Mouse (Mus musculus) CH12F3 (cell line): ENCODE data around the gene Pqlc2.

Experiments used
- in situ Hi-C: fragments of 300-500 bp; cut with MboI; formaldehyde crosslinking; loops from 2 replicates; pipeline ENCODE4 v1.14.3; 2020; ENCODE audit warnings: low sequenced_read_pairs

The Pqlc2 gene

DNA sequence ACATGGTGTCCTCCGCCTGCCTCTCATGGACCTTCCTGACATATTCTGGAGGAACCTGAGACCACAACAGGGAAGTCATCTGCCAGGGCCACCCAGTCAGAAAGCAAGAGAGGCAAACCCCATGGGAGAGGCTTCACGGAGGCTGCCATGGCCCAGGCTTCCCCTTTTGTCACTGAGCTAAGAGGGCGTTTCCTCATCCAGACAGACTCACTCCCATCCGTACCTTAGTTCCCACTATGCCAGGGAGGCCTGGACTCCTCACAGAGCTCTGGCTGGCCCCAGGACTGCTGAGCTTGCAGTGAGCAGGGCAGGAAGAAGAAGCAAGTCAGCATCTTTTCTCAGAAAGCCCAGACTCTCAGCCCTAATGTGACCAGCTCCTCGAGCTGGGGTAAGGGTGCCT is 2.6 kb downstream of the Pqlc2 start:
- in situ Hi-C loops = no loop called here

GRCm38 (mm10) chr4:139305521-139305920 is 5.0 kb downstream of the Pqlc2 start:
- in situ Hi-C loops = no loop called here

GRCm38 (mm10) chr4:139302241-139302640 is 8.3 kb downstream of the Pqlc2 start:
- in situ Hi-C loops = no loop called here

- in situ Hi-C loops = no loop called here
Observed at GRCm38 (mm10) chr4:139301780-139302179, 8.7 kb downstream of the Pqlc2 start.

DNA sequence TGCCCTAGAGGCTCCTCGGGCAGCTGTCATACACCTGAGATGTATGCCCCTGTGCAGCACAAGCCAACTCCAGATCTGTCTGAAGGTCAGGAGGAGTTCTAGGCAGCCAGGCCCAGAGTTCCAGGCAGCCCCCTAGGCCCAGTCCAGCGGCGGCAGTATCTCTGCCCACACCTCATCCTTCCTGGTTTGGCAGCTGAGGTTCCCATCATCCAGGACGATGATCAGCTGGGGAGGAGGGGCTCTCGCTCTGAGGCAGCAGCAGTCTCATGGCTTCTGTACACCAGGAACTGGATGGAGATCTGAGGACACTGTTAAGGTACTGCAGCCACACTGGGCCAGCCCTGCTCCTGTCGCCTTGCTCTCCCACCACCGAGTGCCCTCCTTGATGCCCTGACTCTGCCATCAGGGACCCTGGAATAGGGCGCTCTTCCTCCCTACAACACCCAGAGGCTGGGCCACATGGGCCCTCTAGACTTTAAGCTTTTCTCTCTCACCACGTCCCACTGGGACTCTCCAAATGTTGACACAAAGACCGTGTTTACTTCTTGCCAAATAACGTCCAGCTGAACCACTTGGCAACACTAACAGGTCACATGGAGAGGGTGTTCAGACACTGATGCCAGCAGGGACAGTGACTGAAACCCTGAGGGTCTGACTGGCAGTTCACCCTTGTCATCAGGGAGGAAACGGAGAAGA is 11.7 kb downstream of the Pqlc2 start:
- in situ Hi-C loops = no loop called here

DNA sequence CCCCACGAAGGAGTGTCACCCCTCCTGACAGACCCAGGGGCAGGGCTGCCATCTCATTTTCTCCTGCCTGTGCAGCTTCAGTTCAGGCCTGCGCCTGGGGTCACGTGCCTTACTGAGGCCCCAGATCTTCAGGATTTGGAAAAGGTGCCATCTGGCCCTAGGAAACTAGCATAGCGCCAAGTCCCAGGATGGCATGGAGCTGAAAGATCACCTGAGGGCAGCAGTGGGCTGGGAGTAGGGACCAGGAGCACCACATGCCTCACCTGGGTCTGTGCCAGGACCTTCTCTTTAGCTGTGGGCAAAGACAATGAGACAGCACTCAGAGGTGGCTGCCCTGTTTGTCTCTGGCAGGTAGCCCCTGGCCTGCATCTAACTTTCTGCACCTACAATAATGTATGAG is 12.9 kb downstream of the Pqlc2 start:
- in situ Hi-C loops = no loop called here

- in situ Hi-C loops = no loop called here
Observed at GRCm38 (mm10) chr4:139292038-139292437, 18.5 kb downstream of the Pqlc2 start.

DNA sequence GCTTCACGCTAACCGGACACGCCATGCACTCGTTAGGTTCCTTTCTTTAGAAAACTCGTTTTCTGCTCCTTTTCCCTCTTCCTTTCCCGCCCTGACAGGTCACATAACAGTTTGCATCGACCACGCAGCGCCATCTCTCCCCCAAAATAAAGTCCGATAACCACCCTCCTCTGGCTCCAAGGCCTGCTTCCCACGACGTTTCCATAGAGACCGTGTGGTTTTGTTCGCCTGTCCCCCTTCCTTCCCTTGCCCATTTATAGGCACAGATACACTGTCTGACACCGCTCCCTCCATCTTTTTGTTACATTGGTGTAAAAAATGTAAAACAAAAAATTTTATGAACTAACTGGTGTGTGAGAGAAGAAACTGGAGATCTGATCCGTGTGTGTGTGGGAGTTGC is 19.4 kb downstream of the Pqlc2 start:
- in situ Hi-C loops = no loop called here

GRCm38 (mm10) chr4:139289017-139289416 is 21.5 kb downstream of the Pqlc2 start:
- in situ Hi-C loops = no loop called here

DNA sequence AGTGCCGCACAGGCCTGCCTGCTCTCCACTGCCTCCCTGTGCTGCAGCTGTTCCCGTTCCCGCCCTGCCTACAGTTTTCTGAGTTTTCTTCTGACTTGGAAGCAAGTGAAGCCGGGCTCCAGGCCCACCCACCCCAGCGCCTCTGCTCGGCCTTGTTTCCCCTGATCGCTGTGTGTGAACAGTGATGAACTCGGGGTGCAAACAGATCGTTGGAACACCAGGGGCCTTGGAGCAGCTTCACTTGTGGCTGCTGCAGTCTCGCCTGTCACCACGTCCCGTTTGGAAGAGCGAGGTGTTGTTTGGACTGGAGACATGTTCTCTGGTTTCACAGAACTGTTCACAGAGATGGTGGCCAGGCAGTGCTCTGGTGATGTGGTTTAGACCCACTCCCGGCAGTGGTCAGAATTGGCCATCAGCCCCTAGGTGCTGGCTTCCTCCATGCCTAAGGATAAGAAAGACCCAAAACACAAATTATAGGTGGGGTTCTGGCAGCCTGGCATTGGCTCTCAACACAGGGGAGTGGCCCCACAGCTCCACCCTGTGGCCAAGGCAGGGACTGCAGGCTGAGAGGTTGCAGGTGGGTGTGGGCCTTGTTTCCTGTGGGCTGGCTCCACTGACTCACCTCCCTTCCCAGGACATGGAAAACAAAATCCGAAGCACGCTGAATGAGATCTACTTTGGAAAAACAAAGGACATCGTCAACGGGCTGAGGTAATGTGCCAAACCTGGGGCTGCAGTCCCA is 23.2 kb downstream of the Pqlc2 start:
- in situ Hi-C loops = no loop called here

- in situ Hi-C loops = no loop called here
Observed at GRCm38 (mm10) chr4:139286234-139286633, 24.3 kb downstream of the Pqlc2 start.

DNA sequence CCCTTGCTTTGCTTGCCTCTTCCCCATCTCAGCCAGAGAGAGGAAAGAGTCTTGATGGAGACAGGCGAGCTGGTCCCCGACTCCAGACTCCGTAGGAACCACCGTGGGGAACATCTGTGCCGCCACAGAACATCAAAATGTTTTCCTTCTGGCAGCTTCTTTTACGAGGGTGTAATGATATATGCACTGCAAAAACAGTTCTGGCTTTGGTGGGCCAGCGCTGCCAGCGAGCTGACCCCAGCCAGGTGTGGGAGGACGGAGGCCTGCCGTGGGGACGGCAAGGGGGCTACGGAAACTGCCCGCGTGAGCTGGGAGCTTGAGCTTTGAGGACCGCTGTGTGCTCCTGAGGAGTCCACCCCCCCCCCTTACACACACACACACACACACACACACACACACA is 25.6 kb downstream of the Pqlc2 start:
- in situ Hi-C loops = no loop called here

- in situ Hi-C loops = no loop called here
Observed at GRCm38 (mm10) chr4:139282955-139283417, 27.5 kb downstream of the Pqlc2 start.

- in situ Hi-C loops = no loop called here
Observed at GRCm38 (mm10) chr4:139281791-139282345, 28.6 kb downstream of the Pqlc2 start.

DNA sequence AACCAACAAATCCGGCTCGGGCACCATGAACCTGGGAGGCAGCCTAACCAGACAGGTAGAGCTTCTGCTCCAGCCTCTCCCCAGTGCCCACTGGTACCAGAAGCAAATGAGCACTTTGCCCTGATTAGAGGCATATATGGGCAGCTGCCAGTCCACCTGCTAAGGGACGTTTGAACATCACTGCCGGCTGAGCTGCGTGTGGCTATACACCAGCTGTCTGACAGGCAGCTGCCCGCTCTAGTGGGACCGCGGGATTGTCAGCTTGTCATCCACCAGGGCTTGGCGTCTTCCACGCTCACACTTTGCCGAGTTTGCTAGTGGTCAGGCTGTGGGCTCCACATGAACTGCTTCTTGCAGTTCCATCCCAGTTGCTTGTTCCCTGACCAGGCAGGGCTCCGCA is 30.0 kb downstream of the Pqlc2 start:
- in situ Hi-C loops = no loop called here

DNA sequence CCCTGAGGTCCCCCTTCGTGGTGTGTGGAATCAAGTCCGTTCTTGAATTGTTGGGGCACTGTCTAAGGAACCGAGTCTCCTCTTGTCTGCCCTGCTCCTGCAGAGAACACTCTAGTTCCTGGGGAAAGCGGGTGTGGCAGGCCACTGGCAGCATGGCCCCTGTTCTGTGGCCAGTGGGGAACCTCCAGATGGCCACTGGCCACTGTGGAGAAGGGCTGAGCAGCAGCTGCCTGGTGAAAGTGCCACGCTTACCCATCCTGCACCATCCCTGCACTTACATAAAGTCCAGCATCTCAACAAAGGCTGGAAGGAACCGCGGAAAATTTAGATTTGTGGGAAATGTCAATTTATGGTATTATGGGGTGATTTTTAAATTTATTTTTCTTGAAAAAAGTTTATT is 34.1 kb downstream of the Pqlc2 start:
- in situ Hi-C loops = no loop called here

DNA sequence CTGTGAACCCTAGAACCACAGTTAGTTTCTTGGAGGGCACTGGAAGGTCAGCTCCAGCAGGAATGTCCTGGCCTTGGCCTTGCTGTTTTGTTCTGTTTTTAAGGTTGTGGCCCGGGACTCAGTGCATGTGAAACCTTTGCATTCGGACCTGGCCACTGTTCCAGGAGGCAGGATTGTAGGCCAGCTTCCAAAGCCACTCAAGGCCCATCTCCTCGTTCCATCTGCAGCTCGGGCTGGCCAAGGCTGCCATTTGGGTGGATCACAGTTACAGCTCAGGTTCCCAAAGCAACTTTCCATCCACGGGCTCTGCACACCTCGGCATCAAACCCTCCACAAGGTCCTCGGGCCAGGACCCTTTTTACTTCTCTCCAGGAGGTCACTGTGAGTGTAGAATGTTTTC is 35.9 kb downstream of the Pqlc2 start:
- in situ Hi-C loops = no loop called here

DNA sequence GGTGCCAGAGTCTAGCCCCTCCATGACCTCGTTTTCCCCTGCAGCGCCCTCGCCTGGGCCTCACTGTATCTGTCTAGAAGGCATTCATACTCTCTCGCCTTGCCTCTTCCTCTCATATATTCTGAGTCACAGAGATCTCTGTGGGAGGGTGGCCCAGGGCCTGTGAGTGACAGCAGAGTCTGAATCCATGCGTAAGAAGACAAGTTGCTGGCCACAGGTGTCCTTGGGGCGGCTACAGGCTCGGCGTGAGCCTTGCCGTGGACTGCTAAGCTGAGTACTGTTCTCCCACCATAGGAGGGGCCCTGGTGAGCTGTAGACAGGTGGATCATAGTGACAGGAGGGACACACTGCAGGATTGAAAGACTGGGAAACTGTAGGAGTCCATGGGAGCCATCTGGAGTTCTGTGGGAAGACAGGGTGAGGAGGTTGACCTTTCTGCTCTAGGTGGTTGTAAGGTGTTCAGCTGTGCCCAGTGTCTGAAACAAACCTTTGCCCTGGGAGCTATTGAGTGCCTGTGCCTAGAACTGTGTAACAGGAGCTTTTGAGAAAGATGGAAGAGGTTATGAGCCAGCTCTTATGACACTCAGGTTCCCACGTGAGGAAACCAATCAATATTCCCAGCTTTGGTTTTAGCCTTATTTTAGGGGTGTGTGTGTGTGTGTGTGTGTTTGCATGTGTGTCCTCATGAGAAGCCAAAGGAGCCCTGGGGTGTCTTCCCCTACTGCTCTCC is 37.4 kb downstream of the Pqlc2 start:
- in situ Hi-C loops = no loop called here

GRCm38 (mm10) chr4:139271562-139271961 is 38.9 kb downstream of the Pqlc2 start:
- in situ Hi-C loops = no loop called here

- in situ Hi-C loops = no loop called here
Observed at GRCm38 (mm10) chr4:139270168-139270567, 40.3 kb downstream of the Pqlc2 start.

GRCm38 (mm10) chr4:139268242-139268641 is 42.3 kb downstream of the Pqlc2 start:
- in situ Hi-C loops = no loop called here
